Mouse (Mus musculus): ENCODE results near the gene Olfr904. TPM values are rescaled to one million over a fixed set of nuclear protein-coding genes. Genes with fewer than 3 reads are reported as not detected.

The Olfr904 gene
- not detected for polyA plus RNA-seq (2015; fragmentation: Illumina TruSeq; extraction: RNeasy Lipid Tissue Mini Kit (QIAGEN cat#74804); ENCODE audit: insufficient read depth, low replicate concordance)

DNA sequence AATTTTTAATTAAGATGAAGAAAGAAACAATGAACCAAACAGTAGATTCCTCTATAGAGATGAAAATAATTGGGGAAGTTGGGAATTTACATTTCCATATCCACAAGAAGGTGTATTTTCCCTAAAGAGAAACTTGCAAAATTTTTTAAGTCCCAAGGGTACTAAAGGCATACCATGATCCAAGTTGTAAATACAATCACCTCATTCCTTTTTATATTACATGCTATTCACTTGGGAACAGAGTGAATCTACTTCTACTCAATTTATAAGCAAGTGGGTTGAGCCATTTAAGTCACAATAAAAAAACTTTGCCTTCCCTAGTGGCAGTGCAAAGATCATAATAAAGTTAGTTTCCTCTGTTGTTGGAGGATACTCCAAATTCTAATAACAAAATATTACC lies at the start of gene Olfr904:
TSS of gene Olfr904 (plus strand) at position 301 of the 400 bp plus-strand sequence.

DNA sequence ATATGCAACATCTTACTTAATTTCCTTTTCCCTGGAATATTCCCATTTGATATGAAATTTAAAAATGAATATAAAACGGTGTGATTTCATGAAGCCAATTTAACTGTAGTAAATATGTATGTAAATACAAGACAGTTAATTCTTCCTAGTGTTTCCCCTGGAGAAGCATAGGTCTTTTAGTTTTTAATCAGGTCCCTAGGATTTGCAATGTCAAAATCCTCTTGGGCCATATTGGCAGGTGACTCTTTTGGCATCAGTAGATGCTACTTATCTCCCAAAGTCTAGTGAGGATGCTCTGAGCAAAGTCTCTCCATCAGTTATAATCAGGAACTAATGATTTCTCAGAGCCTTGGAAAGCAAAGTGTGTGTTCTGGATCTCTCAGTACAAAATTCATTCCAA lies 33.8 kb upstream of the Olfr904 start, which contains the start of gene Olfr901:
TSS of gene Olfr901 (plus strand) at position 301 of the 400 bp plus-strand sequence.

DNA sequence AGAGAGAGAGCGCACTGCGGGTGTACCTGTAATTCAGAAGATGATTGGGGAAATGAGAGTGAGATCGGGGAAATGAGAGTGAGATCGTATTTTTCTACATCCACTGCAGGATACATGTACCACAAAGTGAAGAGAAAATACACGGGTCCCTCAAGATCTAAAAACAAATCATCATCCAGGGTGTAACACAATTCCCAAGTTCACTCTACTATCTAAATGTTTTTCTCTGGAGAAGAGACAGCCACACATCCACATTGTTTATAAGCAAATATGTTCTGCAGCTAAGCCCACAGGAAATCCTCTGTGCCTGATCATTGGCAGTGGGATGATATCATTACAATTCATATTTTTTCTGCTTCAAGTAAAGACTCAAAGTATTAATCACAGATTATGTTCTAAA lies 15.6 kb upstream of the Olfr904 start, which contains the start of gene Olfr902:
TSS of gene Olfr902 (plus strand) at position 301 of the 400 bp plus-strand sequence.

DNA sequence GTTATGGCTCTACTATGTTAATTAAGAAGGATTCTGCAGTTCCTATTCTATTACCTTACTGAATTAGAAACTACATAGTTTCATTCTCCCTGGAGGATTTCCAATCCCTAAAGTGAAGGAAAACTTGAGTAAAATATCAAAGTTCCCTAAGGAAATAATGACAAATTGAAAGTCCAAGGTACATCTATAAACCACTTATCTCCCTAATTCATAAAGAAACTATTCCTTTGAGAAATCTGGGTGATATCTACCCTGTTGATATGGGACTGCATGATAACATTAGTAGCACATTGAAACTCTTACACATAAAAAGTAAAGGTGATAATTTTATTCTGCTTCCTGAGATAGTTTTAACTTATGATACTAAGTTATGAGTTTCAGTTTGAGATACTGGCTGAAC lies 7.9 kb downstream of the Olfr904 start, which contains the start of gene Olfr905:
TSS of gene Olfr905 (plus strand) at position 301 of the 400 bp plus-strand sequence.

DNA sequence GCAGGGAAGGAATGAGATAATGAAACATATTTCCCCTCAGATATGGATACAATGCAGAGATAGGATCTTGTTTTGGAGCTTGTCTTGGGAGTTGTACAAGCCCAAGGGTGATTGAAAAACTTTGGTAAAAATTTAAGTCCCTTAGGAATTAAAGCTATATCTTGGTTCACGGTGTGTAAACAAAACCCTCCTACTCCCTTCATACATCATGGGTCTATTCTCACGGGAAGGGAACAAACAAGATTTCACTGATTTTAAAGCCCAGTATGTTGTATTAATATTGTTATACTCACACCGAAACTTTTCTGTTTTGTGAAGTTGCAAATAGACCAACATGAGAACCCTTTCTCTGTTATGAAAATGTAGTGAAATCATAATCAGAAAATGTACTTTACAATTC lies 23.8 kb downstream of the Olfr904 start, which contains the start of gene Olfr906:
TSS of gene Olfr906 (plus strand) at position 301 of the 400 bp plus-strand sequence.

DNA sequence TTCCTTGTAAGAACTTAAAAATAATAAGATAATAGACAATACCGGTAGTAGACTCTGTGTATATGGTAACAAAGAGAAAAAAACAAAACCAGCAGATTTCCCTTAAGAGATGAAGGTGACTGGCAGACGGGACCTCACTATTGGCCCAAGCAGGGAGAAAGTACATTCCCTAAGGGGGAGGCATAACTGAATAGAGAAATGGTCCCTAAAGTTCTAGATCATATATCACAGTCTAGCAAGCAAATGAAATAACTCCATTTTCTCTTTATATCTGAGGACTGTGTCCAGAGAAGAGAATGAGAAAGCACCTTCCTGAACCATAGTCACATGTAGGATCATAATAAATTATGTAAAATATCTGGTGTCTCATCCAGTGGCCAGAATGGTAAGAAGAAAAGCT lies 32.6 kb downstream of the Olfr904 start, which contains the start of gene Olfr907:
TSS of gene Olfr907 (plus strand) at position 301 of the 400 bp plus-strand sequence.

Other genes starting within 250 kb of the Olfr904 start
- gene Olfr894, start 245.1 kb upstream of the Olfr904 start, polyA plus RNA-seq (2015; fragmentation: Illumina TruSeq; extraction: RNeasy Lipid Tissue Mini Kit (QIAGEN cat#74804); ENCODE audit: insufficient read depth, low replicate concordance) = not detected
- not detected for gene Olfr143, start 210.4 kb upstream of the Olfr904 start, polyA plus RNA-seq (2015; fragmentation: Illumina TruSeq; extraction: RNeasy Lipid Tissue Mini Kit (QIAGEN cat#74804); ENCODE audit: insufficient read depth, low replicate concordance)
- gene Olfr895, start 195.3 kb upstream of the Olfr904 start, polyA plus RNA-seq (2015; fragmentation: Illumina TruSeq; extraction: RNeasy Lipid Tissue Mini Kit (QIAGEN cat#74804); ENCODE audit: insufficient read depth, low replicate concordance) = not detected
- not detected for gene Olfr896-ps1, start 172.0 kb upstream of the Olfr904 start, polyA plus RNA-seq (2015; fragmentation: Illumina TruSeq; extraction: RNeasy Lipid Tissue Mini Kit (QIAGEN cat#74804); ENCODE audit: insufficient read depth, low replicate concordance)
- gene Olfr25, start 134.1 kb upstream of the Olfr904 start, polyA plus RNA-seq (2015; fragmentation: Illumina TruSeq; extraction: RNeasy Lipid Tissue Mini Kit (QIAGEN cat#74804); ENCODE audit: insufficient read depth, low replicate concordance) = not detected
- not detected for gene Olfr898, start 114.7 kb upstream of the Olfr904 start, polyA plus RNA-seq (2015; fragmentation: Illumina TruSeq; extraction: RNeasy Lipid Tissue Mini Kit (QIAGEN cat#74804); ENCODE audit: insufficient read depth, low replicate concordance)
- gene Olfr250, start 96.2 kb upstream of the Olfr904 start, polyA plus RNA-seq (2015; fragmentation: Illumina TruSeq; extraction: RNeasy Lipid Tissue Mini Kit (QIAGEN cat#74804); ENCODE audit: insufficient read depth, low replicate concordance) = not detected
- not detected for gene Olfr251, start 86.1 kb upstream of the Olfr904 start, polyA plus RNA-seq (2015; fragmentation: Illumina TruSeq; extraction: RNeasy Lipid Tissue Mini Kit (QIAGEN cat#74804); ENCODE audit: insufficient read depth, low replicate concordance)
- not detected for gene Olfr147, start 61.4 kb upstream of the Olfr904 start, polyA plus RNA-seq (2015; fragmentation: Illumina TruSeq; extraction: RNeasy Lipid Tissue Mini Kit (QIAGEN cat#74804); ENCODE audit: insufficient read depth, low replicate concordance)
- gene Olfr901, start 33.7 kb upstream of the Olfr904 start, polyA plus RNA-seq (2015; fragmentation: Illumina TruSeq; extraction: RNeasy Lipid Tissue Mini Kit (QIAGEN cat#74804); ENCODE audit: insufficient read depth, low replicate concordance) = not detected
- not detected for gene Olfr902, start 15.5 kb upstream of the Olfr904 start, polyA plus RNA-seq (2015; fragmentation: Illumina TruSeq; extraction: RNeasy Lipid Tissue Mini Kit (QIAGEN cat#74804); ENCODE audit: insufficient read depth, low replicate concordance)
- not detected for gene Olfr905, start 8.0 kb downstream of the Olfr904 start, polyA plus RNA-seq (2015; fragmentation: Illumina TruSeq; extraction: RNeasy Lipid Tissue Mini Kit (QIAGEN cat#74804); ENCODE audit: insufficient read depth, low replicate concordance)
- not detected for gene Olfr906, start 23.9 kb downstream of the Olfr904 start, polyA plus RNA-seq (2015; fragmentation: Illumina TruSeq; extraction: RNeasy Lipid Tissue Mini Kit (QIAGEN cat#74804); ENCODE audit: insufficient read depth, low replicate concordance)
- not detected for gene Olfr907, start 32.7 kb downstream of the Olfr904 start, polyA plus RNA-seq (2015; fragmentation: Illumina TruSeq; extraction: RNeasy Lipid Tissue Mini Kit (QIAGEN cat#74804); ENCODE audit: insufficient read depth, low replicate concordance)
- not detected for gene Olfr911-ps1, start 58.4 kb downstream of the Olfr904 start, polyA plus RNA-seq (2015; fragmentation: Illumina TruSeq; extraction: RNeasy Lipid Tissue Mini Kit (QIAGEN cat#74804); ENCODE audit: insufficient read depth, low replicate concordance)
- gene Olfr910, start 74.7 kb downstream of the Olfr904 start, polyA plus RNA-seq (2015; fragmentation: Illumina TruSeq; extraction: RNeasy Lipid Tissue Mini Kit (QIAGEN cat#74804); ENCODE audit: insufficient read depth, low replicate concordance) = not detected
- gene Olfr912, start 117.0 kb downstream of the Olfr904 start, polyA plus RNA-seq (2015; fragmentation: Illumina TruSeq; extraction: RNeasy Lipid Tissue Mini Kit (QIAGEN cat#74804); ENCODE audit: insufficient read depth, low replicate concordance) = not detected
- not detected for gene Olfr913, start 129.6 kb downstream of the Olfr904 start, polyA plus RNA-seq (2015; fragmentation: Illumina TruSeq; extraction: RNeasy Lipid Tissue Mini Kit (QIAGEN cat#74804); ENCODE audit: insufficient read depth, low replicate concordance)
- gene Olfr914, start 142.0 kb downstream of the Olfr904 start, polyA plus RNA-seq (2015; fragmentation: Illumina TruSeq; extraction: RNeasy Lipid Tissue Mini Kit (QIAGEN cat#74804); ENCODE audit: insufficient read depth, low replicate concordance) = not detected
- gene Olfr916, start 196.7 kb downstream of the Olfr904 start, polyA plus RNA-seq (2015; fragmentation: Illumina TruSeq; extraction: RNeasy Lipid Tissue Mini Kit (QIAGEN cat#74804); ENCODE audit: insufficient read depth, low replicate concordance) = not detected
- not detected for gene Olfr917, start 202.7 kb downstream of the Olfr904 start, polyA plus RNA-seq (2015; fragmentation: Illumina TruSeq; extraction: RNeasy Lipid Tissue Mini Kit (QIAGEN cat#74804); ENCODE audit: insufficient read depth, low replicate concordance)
- not detected for gene Olfr918, start 211.5 kb downstream of the Olfr904 start, polyA plus RNA-seq (2015; fragmentation: Illumina TruSeq; extraction: RNeasy Lipid Tissue Mini Kit (QIAGEN cat#74804); ENCODE audit: insufficient read depth, low replicate concordance)
- gene Olfr919, start 240.5 kb downstream of the Olfr904 start, polyA plus RNA-seq (2015; fragmentation: Illumina TruSeq; extraction: RNeasy Lipid Tissue Mini Kit (QIAGEN cat#74804); ENCODE audit: insufficient read depth, low replicate concordance) = not detected

Data from spleen, adult 10 weeks (tissue).